9 mouse cellular contexts compared by ENCODE assay signal in the genomic region with DNA sequence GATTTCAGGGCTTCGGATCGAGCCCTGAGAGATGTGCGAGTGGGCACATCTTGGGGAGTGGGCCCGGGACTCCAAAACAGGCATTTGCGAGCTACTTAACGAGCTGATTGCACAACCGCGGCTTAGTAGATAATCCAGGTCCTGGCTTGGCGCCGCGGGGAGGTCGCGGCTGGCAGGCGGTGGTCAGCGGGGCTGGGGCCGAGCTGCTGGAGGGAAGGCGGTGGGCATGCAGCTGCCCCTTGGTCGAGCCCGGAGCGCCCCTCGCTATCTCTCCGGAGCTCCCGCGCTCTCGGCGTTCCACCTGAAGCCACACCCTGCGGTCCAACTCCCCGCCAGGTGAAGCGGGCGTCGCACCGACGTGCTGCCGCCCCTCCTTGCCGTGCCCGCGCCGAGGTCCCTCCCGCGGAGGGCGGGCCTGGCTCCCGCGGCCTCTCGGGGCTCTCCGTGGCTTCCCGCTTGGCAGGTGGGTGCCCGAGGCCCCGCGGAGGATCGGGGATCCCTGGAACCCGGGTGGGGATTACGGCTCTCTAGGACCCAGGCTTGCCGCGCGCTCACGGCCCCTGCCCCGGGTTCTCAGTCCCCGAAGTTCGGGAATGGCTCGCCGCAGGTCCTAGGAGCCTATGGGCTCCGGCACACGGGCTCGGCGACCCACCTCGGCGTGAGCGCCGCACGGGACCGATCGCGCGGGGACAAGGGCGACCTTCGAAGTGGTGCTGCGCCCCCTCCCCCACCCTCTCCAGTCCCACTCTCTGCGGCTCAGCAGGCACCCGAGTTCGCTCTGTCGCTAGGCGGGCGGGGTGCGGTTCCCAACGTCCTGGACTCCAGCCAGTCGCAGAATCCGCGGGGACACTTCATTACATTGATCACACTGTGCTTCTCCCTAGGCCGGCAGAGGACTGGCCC. TPM values are rescaled to one million over a fixed set of nuclear protein-coding genes. Genes with fewer than 3 reads are reported as not detected.
A peak's percentile ranks its signal among the peaks of the same experiment; 100 is the strongest.
DNase-seq lines count a peak whose midpoint lies in the region; ATAC-seq and TF ChIP-seq lines count a peak whose summit lies in the region.
"Had no signal": no experiment of that assay in that cellular context is flagged by ENCODE, and none has a peak within 500 bp of the region (broad histone marks: within the 10 kb centered on the region; RNA-seq: fewer than 3 reads in every experiment).

No protein-coding gene starts in this region.

- no peaks in the 10 kb centered on the region for H3K36me3 ChIP-seq in kidney, embryonic 14.5 days (ENCODE audit: control insufficient read depth, insufficient read depth, low read length)
- H3K36me3 ChIP-seq in forebrain, embryonic 16.5 days (ENCODE audit: control insufficient read depth, insufficient read depth): no peaks in the 10 kb centered on the region
- no peaks in the 10 kb centered on the region for H3K36me3 ChIP-seq in kidney, embryonic 15.5 days
- no peaks in the 10 kb centered on the region for H3K36me3 ChIP-seq in stomach, postnatal 0 days (ENCODE audit: control insufficient read depth, insufficient read depth, low read length)

- peak; percentile 55 for ATAC-seq in kidney, embryonic 14.5 days (ENCODE audit: low FRiP score, low TSS enrichment)
- ATAC-seq in forebrain, embryonic 16.5 days: peak; percentile 58
- ATAC-seq in kidney, embryonic 15.5 days (replicated peaks; ENCODE audit: low FRiP score): peak; percentile 61
- peak; percentile 72 for ATAC-seq in stomach, postnatal 0 days (ENCODE audit: low FRiP score, low TSS enrichment)

- under 1% methylated on average over 78 of the region's 89 CpGs for WGBS in kidney, embryonic 14.5 days
- under 1% methylated on average over 81 of the region's 89 CpGs for WGBS in forebrain, embryonic 16.5 days
- under 1% methylated on average over 88 of the region's 89 CpGs for WGBS in kidney, embryonic 15.5 days
- WGBS in stomach, postnatal 0 days: under 1% methylated on average over 79 of the region's 89 CpGs

- no peaks in the 10 kb centered on the region for H3K9me3 ChIP-seq in kidney, embryonic 14.5 days (ENCODE audit: control insufficient read depth, low read length)
- H3K9me3 ChIP-seq in forebrain, embryonic 16.5 days (ENCODE audit: control insufficient read depth, low read length): no peaks in the 10 kb centered on the region
- H3K9me3 ChIP-seq in kidney, embryonic 15.5 days (replicated peaks): no peaks in the 10 kb centered on the region
- no peaks in the 10 kb centered on the region for H3K9me3 ChIP-seq in stomach, postnatal 0 days (ENCODE audit: control insufficient read depth, low read length)

- H3K4me3 ChIP-seq in kidney, embryonic 14.5 days (ENCODE audit: low read length): peak overlapping the region; percentile 51
- H3K4me3 ChIP-seq in forebrain, embryonic 16.5 days (replicated peaks; ENCODE audit: low read length): peak overlapping the region; percentile 61
- H3K4me3 ChIP-seq in kidney, embryonic 15.5 days (replicated peaks): peak overlapping the region; percentile 44
- H3K4me3 ChIP-seq in stomach, postnatal 0 days (ENCODE audit: low read depth, low read length): peak overlapping the region; percentile 54

- peak overlapping the region; percentile 93 for H3K4me2 ChIP-seq in kidney, embryonic 14.5 days (replicated peaks; ENCODE audit: low read depth, low read length)
- peak overlapping the region; percentile 98 for H3K4me2 ChIP-seq in forebrain, embryonic 16.5 days (ENCODE audit: low read length)
- H3K4me2 ChIP-seq in kidney, embryonic 15.5 days: peak overlapping the region; percentile 88
- peak overlapping the region; percentile 89 for H3K4me2 ChIP-seq in stomach, postnatal 0 days (replicated peaks; ENCODE audit: low read depth)

- no peak overlapping the region for H3K27ac ChIP-seq in kidney, embryonic 14.5 days (ENCODE audit: low read depth, low read length)
- H3K27ac ChIP-seq in forebrain, embryonic 16.5 days (ENCODE audit: low read length): no peak overlapping the region
- H3K27ac ChIP-seq in kidney, embryonic 15.5 days: no peak overlapping the region
- peak overlapping the region; percentile 63 for H3K27ac ChIP-seq in stomach, postnatal 0 days (replicated peaks)
- H3K27ac ChIP-seq: macrophage had no signal

- H3K9ac ChIP-seq in kidney, embryonic 14.5 days (ENCODE audit: low read depth, low read length): peak overlapping the region; percentile 50
- peak overlapping the region; percentile 67 for H3K9ac ChIP-seq in forebrain, embryonic 16.5 days (replicated peaks; ENCODE audit: low read depth, low read length)
- H3K9ac ChIP-seq in kidney, embryonic 15.5 days: peak overlapping the region; percentile 35
- H3K9ac ChIP-seq in stomach, postnatal 0 days (ENCODE audit: low read length): peak overlapping the region; percentile 66

- H3K27me3 ChIP-seq in kidney, embryonic 14.5 days (ENCODE audit: control insufficient read depth, insufficient read depth, low read length): peaks cover 52% of the 10 kb centered on the region
- peaks cover 33% of the 10 kb centered on the region for H3K27me3 ChIP-seq in forebrain, embryonic 16.5 days (replicated peaks; ENCODE audit: control insufficient read depth, insufficient read depth, low read length)
- peaks cover 92% of the 10 kb centered on the region for H3K27me3 ChIP-seq in kidney, embryonic 15.5 days
- peaks cover 5% of the 10 kb centered on the region; the same call in 1 of the 2 replicates for H3K27me3 ChIP-seq in stomach, postnatal 0 days (ENCODE audit: control insufficient read depth, insufficient read depth, low read length)

- TF ChIP-seq EP300 in stomach, postnatal 0 days (optimal IDR thresholded peaks at IDR 0.05): no peak

- no peak for TF ChIP-seq CTCF in stomach, postnatal 0 days (IDR thresholded peaks at IDR 0.05; ENCODE audit: low read depth)

- no peak for DNase-seq in kidney, adult 8-10 months
- peak; percentile 73 for DNase-seq in adrenal gland, postnatal 10 days
- DNase-seq in lung, postnatal 4 days: peak; percentile 48 to 70
- DNase-seq in stomach, postnatal 0 days (ENCODE audit: low spot score): peak; percentile 78
- DNase-seq in left cerebral cortex, adult 9 months (ENCODE audit: low spot score in 2 of 2): no peak

- H3K4me1 ChIP-seq in kidney, embryonic 14.5 days (ENCODE audit: control insufficient read depth, insufficient read depth, low read length): peaks cover 6% of the 10 kb centered on the region; the same call in 1 of the 2 replicates
- peaks cover 13% of the 10 kb centered on the region for H3K4me1 ChIP-seq in forebrain, embryonic 16.5 days (replicated peaks; ENCODE audit: control insufficient read depth, insufficient read depth, low read length)
- H3K4me1 ChIP-seq in kidney, embryonic 15.5 days: peaks cover 12% of the 10 kb centered on the region
- peaks cover 4% of the 10 kb centered on the region; the same call in 1 of the 2 replicates for H3K4me1 ChIP-seq in stomach, postnatal 0 days (replicated peaks; ENCODE audit: control insufficient read depth, insufficient read depth)

RNA-seq across cellular contexts. Expression of a gene that starts 14.0 kb away (rescaled TPM):
- 0.54 and 0.90 TPM in 2 replicates for polyA plus RNA-seq in kidney, embryonic 14.5 days (2014; fragmentation: Nextera tagmentation; extraction: Ambion mirVana)
- 10 to 100 TPM in 1 of 2 experiments, 1 to 10 TPM in 1; 8.0 to 13.6 TPM for total RNA-seq in adrenal gland, postnatal 10 days (2021)
- 26.0 and 36.4 TPM in 2 replicates for polyA plus RNA-seq in forebrain, embryonic 16.5 days (2015; fragmentation: Nextera tagmentation; extraction: Ambion mirVana)
- 0.84 and 1.3 TPM in 2 replicates for polyA plus RNA-seq in kidney, embryonic 15.5 days (2015; fragmentation: Nextera tagmentation; extraction: Ambion mirVana)
- polyA plus RNA-seq in stomach, postnatal 0 days (2015; fragmentation: Nextera tagmentation; extraction: Ambion mirVana): 3.7 and 5.3 TPM in 2 replicates
- polyA plus RNA-seq: macrophage had no signal

RNA-seq across cellular contexts. Expression of a gene that starts 26.7 kb away (rescaled TPM):
- polyA plus RNA-seq in kidney, embryonic 14.5 days (2014; fragmentation: Nextera tagmentation; extraction: Ambion mirVana): 0.24 and 0.65 TPM in 2 replicates
- total RNA-seq in adrenal gland, postnatal 10 days (2021): under 1 TPM; 0.09 to 0.15 TPM
- 0.43 and 0.46 TPM in 2 replicates for polyA plus RNA-seq in forebrain, embryonic 16.5 days (2015; fragmentation: Nextera tagmentation; extraction: Ambion mirVana)
- polyA plus RNA-seq in kidney, embryonic 15.5 days (2015; fragmentation: Nextera tagmentation; extraction: Ambion mirVana): 0.28 and 0.39 TPM in 2 replicates
- 0.11 and 0.27 TPM in 2 replicates for polyA plus RNA-seq in stomach, postnatal 0 days (2015; fragmentation: Nextera tagmentation; extraction: Ambion mirVana)
- polyA plus RNA-seq: macrophage had no signal

RNA-seq across cellular contexts. Expression of a gene that starts 51.1 kb away (rescaled TPM):
- polyA plus RNA-seq in kidney, embryonic 14.5 days (2014; fragmentation: Nextera tagmentation; extraction: Ambion mirVana): 1.7 and 1.9 TPM in 2 replicates
- total RNA-seq in adrenal gland, postnatal 10 days (2021): 1 to 10 TPM; 1.8 to 3.0 TPM
- 0.63 and 1.2 TPM in 2 replicates for polyA plus RNA-seq in forebrain, embryonic 16.5 days (2015; fragmentation: Nextera tagmentation; extraction: Ambion mirVana)
- 1.5 and 1.9 TPM in 2 replicates for polyA plus RNA-seq in kidney, embryonic 15.5 days (2015; fragmentation: Nextera tagmentation; extraction: Ambion mirVana)
- polyA plus RNA-seq in stomach, postnatal 0 days (2015; fragmentation: Nextera tagmentation; extraction: Ambion mirVana): 0.58 and 0.64 TPM in 2 replicates

Comparison
In these comparisons a context has a peak if more than half of its experiments do, and no peak if none do; other contexts are left out.
1. DNase-seq: peak in adrenal gland, postnatal 10 days (single experiment), lung, postnatal 4 days (2 of 2) and stomach, postnatal 0 days (single experiment); none in kidney, adult 8-10 months (0 of 2) and left cerebral cortex, adult 9 months (0 of 2).
2. Peak in every context shown above with its lines, with median percentiles within 50 percentile points of each other: ATAC-seq, H3K4me2 ChIP-seq, H3K4me3 ChIP-seq and H3K9ac ChIP-seq.